Mouse (Mus musculus) ES-E14 (cell line): Measurements from ENCODE around the gene Cacna1h.

Experiments used
- CHD2 ChIP-seq: IDR thresholded peaks from 2 replicates; pipeline ENCODE4 v1.6.1; 2014; ENCODE audit warnings: mild to moderate bottlenecking, low read depth, low read length, inconsistent platforms
- MAFK ChIP-seq: IDR thresholded peaks from 2 replicates; pipeline ENCODE4 v1.6.1; 2014; ENCODE audit warnings: mild to moderate bottlenecking, low read depth, low read length, inconsistent platforms; ENCODE audit not compliant: insufficient read depth
- ZNF384 ChIP-seq: IDR thresholded peaks from 2 replicates; pipeline ENCODE4 v1.6.1; 2012; ENCODE audit warnings: low read depth, low read length, inconsistent platforms

DNA sequence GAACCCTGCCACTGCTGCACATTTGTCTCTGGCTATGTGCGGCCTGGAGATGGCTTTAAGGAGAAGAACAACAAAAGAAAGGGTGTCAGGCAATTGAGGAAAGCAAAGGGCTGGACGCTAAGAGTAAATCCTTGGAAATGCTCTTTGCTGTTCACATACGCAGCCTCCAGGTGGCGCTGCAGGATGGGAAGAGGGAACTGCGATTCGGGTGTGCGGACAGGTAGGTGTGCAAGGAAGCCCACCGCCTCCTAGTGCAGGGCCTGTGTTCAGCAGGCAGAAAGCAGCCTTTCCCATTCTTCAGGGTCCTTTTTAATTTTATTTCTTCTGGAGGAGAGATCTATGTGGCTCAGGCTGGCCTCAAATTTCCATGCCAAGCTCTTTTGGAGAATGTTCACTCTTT is 99.6 kb downstream of the Cacna1h start:
- TF ChIP-seq ZNF384 (no peak), CHD2 (no peak), MAFK (no peak)
